Mouse (Mus musculus) cerebellum, adult 2 months (tissue): ENCODE results near the gene Wdr46. TPM values are rescaled to one million over a fixed set of nuclear protein-coding genes. Genes with fewer than 3 reads are reported as not detected.

ENCODE experiments used
- DNase-seq, 2 experiments: peaks; one replicate each; pipeline ENCODE4 v3.0.0; 2021
- H3K27ac ChIP-seq: fragments of 200-500 bp; 2 replicates; pipeline ENCODE4 v1.5.1; 2012; ENCODE audit warnings: low read length, control low read depth, inconsistent platforms; ENCODE audit not compliant: insufficient read depth
- H3K27me3 ChIP-seq: fragments of 200-500 bp; 2 replicates; pipeline ENCODE4 v1.6.1; 2012; ENCODE audit warnings: inconsistent platforms, mild to moderate bottlenecking, low read length, moderate library complexity; ENCODE audit not compliant: control insufficient read depth, insufficient read depth
- H3K4me1 ChIP-seq: fragments of 200-500 bp; 2 replicates; pipeline ENCODE4 v1.6.1; 2011; ENCODE audit warnings: low read length; ENCODE audit not compliant: control insufficient read depth, insufficient read depth
- H3K4me3 ChIP-seq: fragments of 200-500 bp; replicated peaks from 2 replicates; pipeline ENCODE3; 2011; ENCODE audit warnings: mild to moderate bottlenecking, low read depth, low read length, control low read depth; ENCODE audit not compliant: insufficient read depth
- CTCF ChIP-seq: fragments of 200-500 bp; IDR thresholded peaks from 2 replicates; pipeline ENCODE4 v1.5.1; 2011; ENCODE audit warnings: low read depth, mild to moderate bottlenecking, control low read depth, low read length, moderate library complexity, borderline replicate concordance; ENCODE audit not compliant: insufficient read depth
- POLR2A ChIP-seq: fragments of 200-500 bp; IDR thresholded peaks from 2 replicates; pipeline ENCODE4 v1.6.1; 2011; ENCODE audit warnings: low read length, control low read depth, borderline replicate concordance; ENCODE audit not compliant: insufficient read depth
- WGBS: fragments of 180-500 bp; shearing (Covaris S2); methylation state at CpG from one replicate; pipeline ENCODE4 v1.1.7; 2018; 5-methylcytosine and 5-hydroxymethylcytosine counted together
- polyA plus RNA-seq: library from polyadenylated mRNA; depleted of rRNA; stranded (reverse); fragments of >200 nt; gene quantifications from 2 replicates; pipeline ENCODE4 v1.2.3, GENCODE M21; 2012

Gene Wdr46
- polyA plus RNA-seq, 1 experiment: 13.3 TPM

DNA sequence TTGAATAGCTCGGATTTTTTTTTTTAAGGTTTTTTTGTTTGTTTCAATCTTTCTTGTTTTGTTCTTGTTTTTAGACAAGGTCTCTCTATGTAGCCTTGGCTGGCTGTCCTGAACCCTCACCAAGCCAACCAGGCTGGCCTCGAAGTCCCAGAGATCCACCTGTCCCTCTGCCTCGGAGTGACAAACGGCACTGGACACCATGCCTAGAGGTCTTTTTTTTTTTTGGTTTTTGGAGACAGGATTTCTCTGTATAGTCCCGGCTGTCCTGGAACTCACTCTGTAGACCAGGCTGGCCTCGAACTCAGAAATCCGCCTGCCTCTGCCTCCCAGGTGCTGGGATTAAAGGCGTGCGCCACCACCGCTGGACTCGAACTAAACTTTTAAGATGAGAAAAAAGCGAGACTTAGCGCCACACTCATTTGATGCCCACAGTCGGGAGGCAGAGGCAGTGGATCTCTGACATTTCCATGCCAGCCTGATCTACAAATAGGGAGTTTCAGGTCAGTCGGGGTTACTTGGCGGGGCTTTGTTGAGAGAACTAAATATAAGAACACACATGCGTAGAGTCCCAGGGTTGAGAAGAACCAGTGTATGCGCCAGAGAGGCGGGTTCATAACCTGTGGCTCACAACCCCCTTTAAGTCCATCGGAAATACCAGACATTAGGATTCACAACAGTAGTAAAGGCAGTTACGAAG is 12.1 kb upstream of the Wdr46 start:
- Histone ChIP-seq H3K27me3 (no peaks in the 10 kb centered on the region), H3K4me1 (peaks cover 5% of the 10 kb centered on the region; the same call in 1 of the 2 replicates), H3K27ac (no peak overlapping the region), H3K4me3 (peak overlapping the region; percentile 94)
- 50% methylated on average over 21 of the region's 21 CpGs for WGBS
- TF ChIP-seq CTCF (no peak), POLR2A (no peak)
- peak in 1 of 2 experiments; percentile 10 for DNase-seq

DNA sequence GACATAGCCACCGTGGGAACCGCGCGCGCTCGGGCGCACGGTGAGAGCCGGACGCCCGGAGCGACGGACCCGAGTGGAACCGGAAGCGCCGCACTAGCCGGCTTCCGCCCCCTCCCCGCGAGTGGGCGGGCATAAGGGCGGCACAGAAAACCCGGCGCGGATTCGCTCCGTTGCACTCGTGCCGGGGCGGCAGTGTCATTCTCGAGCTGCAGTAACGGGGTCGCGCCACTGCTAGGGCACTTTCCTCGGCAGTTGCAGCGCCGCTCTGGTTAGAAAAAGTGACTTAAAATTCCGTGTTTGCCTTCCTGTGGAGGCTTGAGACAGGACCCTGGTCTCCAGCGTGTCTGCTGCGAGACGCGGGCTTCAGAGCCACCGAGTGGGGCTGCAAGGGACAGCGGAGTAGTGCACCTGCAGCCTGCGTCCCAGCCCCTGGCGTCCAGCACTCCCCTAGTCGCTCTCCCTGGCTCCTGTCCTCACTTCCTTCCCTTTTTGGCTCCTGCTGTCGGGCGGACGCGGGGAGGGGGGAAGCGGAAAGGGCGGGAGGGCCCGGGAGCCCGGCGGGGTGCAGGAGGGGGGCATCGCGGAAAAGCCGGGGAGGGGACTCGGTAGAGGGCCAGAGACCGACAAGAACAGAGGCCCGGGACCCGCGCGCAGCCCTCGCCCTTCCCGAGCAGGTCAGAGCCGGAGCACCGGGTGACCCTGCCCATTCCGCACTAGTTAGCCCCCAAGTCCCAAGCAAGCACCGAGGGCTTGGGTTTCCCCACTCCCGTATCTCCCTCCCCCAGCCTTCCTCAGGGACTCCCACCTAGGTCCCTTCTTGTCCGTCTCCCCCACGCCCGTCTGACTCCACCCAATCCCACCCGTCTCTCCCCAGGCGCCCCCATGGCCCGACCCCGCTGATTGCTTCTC is 10.8 kb upstream of the Wdr46 start, which contains the start of gene Rgl2:
Gene Rgl2 (plus strand): TSS at position 173 of the 909 bp plus-strand sequence.
- Histone ChIP-seq H3K4me1 (peaks cover 5% of the 10 kb centered on the region; the same call in 1 of the 2 replicates), H3K27me3 (no peaks in the 10 kb centered on the region), H3K27ac (peak within 1 kb of the TSS; percentile 99), H3K4me3 (peak within 1 kb of the TSS; percentile 94)
- peak; percentile 94 to 97 for DNase-seq
- TF ChIP-seq CTCF (peak; percentile 19; the same call in 1 of the 2 replicates), POLR2A (peak; percentile 76; the same call in 1 of the 2 replicates)
- WGBS: under 1% methylated on average over 72 of the region's 80 CpGs

DNA sequence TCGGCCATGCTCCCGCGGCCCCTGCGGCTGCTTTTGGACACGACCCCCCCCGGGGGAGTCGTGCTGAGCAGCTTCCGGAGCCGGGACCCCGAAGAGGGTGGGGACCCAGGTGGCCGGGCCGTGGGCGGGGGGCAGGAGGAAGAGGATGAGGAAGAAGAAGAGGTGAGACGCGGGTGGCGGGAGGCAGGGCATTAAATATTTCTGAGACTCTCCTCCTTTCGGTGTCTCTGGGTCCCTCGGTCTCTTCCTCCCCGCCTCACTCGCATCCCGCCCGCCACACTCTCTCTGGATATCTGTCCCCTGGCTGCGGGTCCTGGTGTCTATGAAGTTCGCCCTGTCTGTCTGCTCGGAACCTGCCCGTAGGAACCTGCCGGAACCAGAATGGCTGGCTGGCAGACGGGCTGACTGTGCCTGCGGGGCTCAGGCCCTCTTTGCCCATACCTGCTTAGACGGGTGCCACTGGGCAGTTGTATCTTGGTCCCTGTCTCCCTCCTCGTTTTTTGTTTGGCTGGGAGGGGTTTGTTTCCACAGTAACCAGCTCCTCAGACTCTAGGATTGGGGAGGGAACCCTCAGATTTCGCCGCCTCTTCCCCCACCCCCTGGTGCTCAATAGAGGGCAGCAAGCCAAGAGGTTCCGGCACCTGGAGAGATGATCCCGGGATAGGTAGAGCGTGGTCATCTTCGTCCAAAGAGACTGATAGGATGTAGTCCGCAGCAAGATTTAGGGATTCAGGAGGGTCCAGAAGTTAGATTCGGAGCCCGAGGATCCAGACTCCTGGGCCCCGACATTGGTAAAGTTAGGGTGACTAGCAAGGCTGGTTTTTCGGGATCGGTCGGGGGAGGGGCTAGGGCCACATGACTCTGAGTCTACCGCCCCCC is 9.9 kb upstream of the Wdr46 start:
- WGBS: under 1% methylated on average over 45 of the region's 45 CpGs
- TF ChIP-seq CTCF (no peak), POLR2A (no peak)
- H3K27me3 ChIP-seq: no peaks in the 10 kb centered on the region
- H3K4me1 ChIP-seq: peaks cover 5% of the 10 kb centered on the region; the same call in 1 of the 2 replicates
- H3K27ac ChIP-seq: peak overlapping the region; percentile 84
- H3K4me3 ChIP-seq: peak overlapping the region; percentile 94
- DNase-seq: peak; percentile 70 to 73

DNA sequence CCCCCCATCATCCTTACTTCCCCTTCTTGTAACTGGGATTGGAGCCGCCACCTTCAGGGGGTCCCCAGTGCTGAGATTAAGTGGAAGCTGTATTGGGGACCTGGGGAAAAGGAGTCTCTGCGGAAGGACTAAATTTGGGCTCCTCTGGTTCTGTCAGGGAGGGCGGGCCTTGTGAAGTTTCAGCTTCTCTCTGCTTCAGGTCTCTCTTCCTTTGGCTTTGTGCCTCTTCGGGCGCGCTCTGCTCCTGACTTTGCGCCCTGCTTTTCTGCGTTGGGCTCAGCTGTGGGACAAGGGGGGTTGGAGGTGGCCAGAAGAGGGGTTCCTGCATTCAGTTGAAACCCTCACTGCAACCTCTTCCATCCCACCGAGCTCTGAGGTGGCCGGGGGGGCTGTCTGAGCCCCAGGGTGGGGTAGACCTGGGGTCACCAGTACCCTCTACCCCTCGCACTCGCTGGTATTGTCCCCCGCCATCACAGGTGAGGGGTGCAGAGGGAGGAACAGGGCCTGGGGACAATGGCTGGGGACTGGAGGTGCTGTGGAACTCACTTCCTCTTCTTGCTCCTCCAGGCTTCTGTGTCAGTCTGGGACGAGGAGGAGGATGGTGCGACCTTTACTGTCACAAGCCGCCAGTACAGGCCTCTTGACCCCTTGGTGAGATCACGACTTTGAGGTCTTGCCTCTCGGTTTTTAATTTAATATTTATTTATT is 9.1 kb upstream of the Wdr46 start:
- Histone ChIP-seq H3K27me3 (no peaks in the 10 kb centered on the region), H3K4me3 (peak overlapping the region; percentile 94), H3K27ac (no peak overlapping the region), H3K4me1 (peaks cover 5% of the 10 kb centered on the region; the same call in 1 of the 2 replicates)
- WGBS: 41% methylated on average over 18 of the region's 18 CpGs
- DNase-seq: no peak
- TF ChIP-seq POLR2A: no peak
- TF ChIP-seq CTCF: no peak

DNA sequence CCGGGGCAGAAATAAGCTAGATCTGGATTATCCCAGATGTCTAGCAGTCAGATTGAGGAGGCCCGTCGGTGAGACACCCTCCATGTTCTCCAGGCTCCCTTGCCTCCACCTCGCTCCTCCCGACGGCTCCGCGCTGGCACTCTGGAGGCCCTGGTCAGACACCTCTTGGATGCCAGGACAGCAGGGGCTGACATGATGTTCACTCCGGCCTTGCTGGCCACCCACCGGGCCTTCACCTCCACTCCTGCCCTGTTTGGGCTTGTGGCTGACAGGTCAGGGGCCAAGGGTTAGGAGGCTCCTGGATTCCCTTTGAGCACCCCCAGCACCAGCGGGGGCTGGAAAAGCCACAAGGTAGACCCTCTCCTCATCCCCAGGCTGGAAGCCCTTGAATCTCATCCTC is 8.5 kb upstream of the Wdr46 start:
- Histone ChIP-seq H3K27me3 (no peaks in the 10 kb centered on the region), H3K27ac (no peak overlapping the region), H3K4me3 (no peak overlapping the region), H3K4me1 (peaks cover 5% of the 10 kb centered on the region; the same call in 1 of the 2 replicates)
- no peak for DNase-seq
- 83% methylated on average over 11 of the region's 11 CpGs for WGBS
- TF ChIP-seq CTCF (no peak), POLR2A (no peak)

DNA sequence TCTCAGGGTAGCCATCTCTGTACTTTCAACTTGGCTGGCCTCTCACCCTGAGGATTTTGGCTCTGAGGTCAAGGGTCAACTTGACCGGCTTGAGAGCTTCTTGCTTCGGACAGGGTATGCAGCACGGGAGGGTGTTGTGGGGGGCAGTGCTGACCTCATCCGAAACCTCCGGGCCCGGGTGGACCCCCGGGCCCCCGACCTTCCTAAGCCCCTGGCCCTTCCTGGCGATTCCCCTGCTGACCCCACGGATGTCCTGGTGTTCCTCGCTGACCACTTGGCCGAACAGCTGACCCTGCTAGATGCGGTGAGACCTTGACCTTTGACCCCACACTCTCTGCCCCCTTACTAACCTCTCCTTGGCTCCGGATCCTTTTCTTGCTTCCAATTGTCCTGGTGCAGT is 8.0 kb upstream of the Wdr46 start:
- TF ChIP-seq POLR2A: no peak
- TF ChIP-seq CTCF: no peak
- 79% methylated on average over 14 of the region's 14 CpGs for WGBS

DNA sequence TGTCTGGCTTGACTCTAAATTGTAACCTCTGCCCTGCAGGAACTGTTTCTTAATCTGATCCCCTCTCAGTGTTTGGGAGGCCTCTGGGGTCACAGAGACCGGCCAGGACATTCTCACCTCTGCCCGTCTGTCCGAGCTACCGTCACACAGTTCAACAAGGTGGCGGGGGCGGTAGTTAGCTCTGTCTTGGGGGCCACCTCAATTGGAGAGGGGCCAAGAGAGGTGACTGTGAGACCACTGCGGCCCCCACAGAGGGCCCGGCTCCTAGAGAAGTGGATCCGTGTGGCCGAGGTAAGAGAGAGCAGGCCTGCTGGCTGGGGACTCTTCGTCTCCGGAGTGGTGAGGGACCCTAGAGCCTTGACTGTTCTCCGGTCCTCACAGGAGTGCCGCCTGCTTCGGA is 7.5 kb upstream of the Wdr46 start:
- TF ChIP-seq CTCF: no peak
- TF ChIP-seq POLR2A: no peak
- 91% methylated on average over 15 of the region's 15 CpGs for WGBS

More for the DNA sequence above, 8.0 kb upstream of the Wdr46 start:
- no peak for DNase-seq
- H3K4me1 ChIP-seq: peaks cover 5% of the 10 kb centered on the region; the same call in 1 of the 2 replicates
- H3K4me3 ChIP-seq: no peak overlapping the region
- no peak overlapping the region for H3K27ac ChIP-seq
- no peaks in the 10 kb centered on the region for H3K27me3 ChIP-seq

More for the DNA sequence above, 7.5 kb upstream of the Wdr46 start:
- Histone ChIP-seq H3K27me3 (no peaks in the 10 kb centered on the region), H3K27ac (no peak overlapping the region), H3K4me3 (no peak overlapping the region), H3K4me1 (peaks cover 5% of the 10 kb centered on the region; the same call in 1 of the 2 replicates)
- no peak for DNase-seq
